Mouse (Mus musculus) heart, embryonic 11.5 days (tissue): ENCODE data around the gene Wdtc1. TPM values are rescaled to one million over a fixed set of nuclear protein-coding genes. Genes with fewer than 3 reads are reported as not detected.
A peak's percentile ranks its signal among the peaks of the same experiment; 100 is the strongest.

Experiments used
- ATAC-seq: fragments of 200-750 bp; cut with Nextera tagmentation; replicated peaks from 2 replicates; pipeline ENCODE4 v1.8.0; 2017; ENCODE audit warnings: moderate library complexity; ENCODE audit not compliant: insufficient number of reproducible peaks, low FRiP score, low TSS enrichment
- H3K27ac ChIP-seq: fragments of 300-500 bp; sonication (generic); 2 replicates; pipeline ENCODE4 v1.5.1; 2014; ENCODE audit warnings: mild to moderate bottlenecking, low read depth, low read length
- H3K27me3 ChIP-seq: fragments of 300-500 bp; sonication (generic); 2 replicates; pipeline ENCODE4 v1.6.1; 2014; ENCODE audit warnings: mild to moderate bottlenecking, low read length, mixed read lengths; ENCODE audit not compliant: control insufficient read depth, insufficient read depth
- H3K36me3 ChIP-seq: fragments of 300-500 bp; sonication (generic); 2 replicates; pipeline ENCODE4 v1.6.1; 2014; ENCODE audit warnings: mild to moderate bottlenecking, low read length, moderate library complexity, mixed read lengths; ENCODE audit not compliant: control insufficient read depth, insufficient read depth
- H3K4me1 ChIP-seq: fragments of 300-500 bp; sonication (generic); 2 replicates; pipeline ENCODE4 v1.6.1; 2014; ENCODE audit warnings: low read length; ENCODE audit not compliant: control insufficient read depth, insufficient read depth
- H3K4me2 ChIP-seq: fragments of 300-500 bp; sonication (generic); 2 replicates; pipeline ENCODE4 v1.6.1; 2014; ENCODE audit warnings: mild to moderate bottlenecking, moderate library complexity
- H3K4me3 ChIP-seq: fragments of 300-500 bp; sonication (generic); 2 replicates; pipeline ENCODE4 v1.5.1; 2014; ENCODE audit warnings: low read depth, low read length
- H3K9ac ChIP-seq: fragments of 300-500 bp; sonication (generic); 2 replicates; pipeline ENCODE4 v1.6.1; 2014; ENCODE audit warnings: mild to moderate bottlenecking, low read depth, low read length, moderate library complexity
- H3K9me3 ChIP-seq: fragments of 300-500 bp; sonication (generic); replicated peaks from 2 replicates; pipeline ENCODE4 v1.6.1; 2016; ENCODE audit warnings: low read length; ENCODE audit not compliant: control insufficient read depth
- WGBS: fragments of 180-500 bp; shearing (Covaris S2); extraction: QIAGEN DNeasy Blood & Tissue Kit; methylation state at CpG from one replicate; pipeline ENCODE4 v1.1.7; 2014; ENCODE audit not compliant: insufficient replicate concordance; 5-methylcytosine and 5-hydroxymethylcytosine counted together
- polyA plus RNA-seq: library from polyadenylated mRNA; unstranded; fragments of >200 nt; fragmentation: Nextera tagmentation; extraction: Ambion mirVana; gene quantifications from 2 replicates; pipeline ENCODE4 v1.2.1, GENCODE M21; 2014

The Wdtc1 gene
- polyA plus RNA-seq, 1 experiment from 2014 or later: 13.3 TPM

GRCm38 (mm10) chr4:133291255-133291654, 62.0 kb downstream of the Wdtc1 start:
- no peaks in the 10 kb centered on the region for H3K9me3 ChIP-seq
- peaks cover 8% of the 10 kb centered on the region; the same call in 1 of the 2 replicates for H3K36me3 ChIP-seq
- no peak overlapping the region for H3K9ac ChIP-seq
- H3K4me2 ChIP-seq: no peak overlapping the region
- H3K27me3 ChIP-seq: peaks cover 4% of the 10 kb centered on the region; the same call in 1 of the 2 replicates
- H3K4me3 ChIP-seq: no peak overlapping the region
- WGBS: 86% methylated on average over 1 of the region's 1 CpGs
- H3K4me1 ChIP-seq: peaks cover 22% of the 10 kb centered on the region
- H3K27ac ChIP-seq: no peak overlapping the region
- no peak for ATAC-seq

DNA sequence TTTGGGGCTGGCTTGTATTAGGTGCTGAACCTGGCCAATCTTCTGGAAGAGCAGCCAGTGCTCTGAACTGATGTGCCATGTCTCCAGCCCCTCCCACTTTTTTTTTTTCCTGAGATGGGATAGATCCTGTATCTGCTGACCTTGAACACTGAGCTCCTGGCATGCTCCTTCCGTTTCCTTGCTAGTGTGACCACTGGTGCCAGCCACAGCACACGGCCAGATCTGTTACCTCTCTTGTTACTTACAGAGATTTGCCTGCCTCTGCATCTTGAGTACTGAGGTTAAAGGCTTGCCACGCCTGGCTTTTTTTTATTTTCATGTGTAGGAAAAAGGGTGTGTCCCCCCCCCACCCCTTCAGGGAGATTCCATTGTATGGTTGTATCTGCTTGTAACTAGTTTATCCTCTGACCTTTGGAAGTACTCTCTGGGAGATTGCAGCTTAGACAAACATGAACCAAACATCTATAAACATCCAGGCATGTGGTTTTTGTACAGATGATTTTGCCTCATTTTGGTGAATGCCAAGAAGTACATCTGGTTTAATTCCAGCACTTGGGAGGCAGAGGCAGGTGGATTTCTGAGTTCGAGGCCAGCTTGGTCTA, 66.7 kb downstream of the Wdtc1 start:
- WGBS: 67% methylated on average over 4 of the region's 4 CpGs
- Histone ChIP-seq H3K36me3 (no peaks in the 10 kb centered on the region), H3K4me3 (no peak overlapping the region), H3K4me2 (peak overlapping the region; percentile 20; the same call in 1 of the 2 replicates), H3K27ac (no peak overlapping the region), H3K27me3 (no peaks in the 10 kb centered on the region), H3K9me3 (no peaks in the 10 kb centered on the region), H3K4me1 (peaks cover 20% of the 10 kb centered on the region), H3K9ac (no peak overlapping the region)
- ATAC-seq: no peak

GRCm38 (mm10) chr4:133285950-133286349, 67.3 kb downstream of the Wdtc1 start:
- H3K4me2 ChIP-seq: peak overlapping the region; percentile 20; the same call in 1 of the 2 replicates
- no peaks in the 10 kb centered on the region for H3K27me3 ChIP-seq
- 32% methylated on average over 5 of the region's 5 CpGs for WGBS
- peaks cover 26% of the 10 kb centered on the region for H3K4me1 ChIP-seq
- no peak overlapping the region for H3K4me3 ChIP-seq
- H3K9me3 ChIP-seq: no peaks in the 10 kb centered on the region
- no peaks in the 10 kb centered on the region for H3K36me3 ChIP-seq
- peak overlapping the region; percentile 31; the same call in 1 of the 2 replicates for H3K27ac ChIP-seq
- ATAC-seq: peak; percentile 75
- H3K9ac ChIP-seq: no peak overlapping the region

- WGBS: 58% methylated on average over 3 of the region's 3 CpGs
- H3K36me3 ChIP-seq: no peaks in the 10 kb centered on the region
- no peak overlapping the region for H3K4me3 ChIP-seq
- H3K4me2 ChIP-seq: peak overlapping the region; percentile 7; the same call in 1 of the 2 replicates
- peaks cover 27% of the 10 kb centered on the region for H3K4me1 ChIP-seq
- H3K27ac ChIP-seq: peak overlapping the region; percentile 65; the same call in 1 of the 2 replicates
- no peaks in the 10 kb centered on the region for H3K9me3 ChIP-seq
- no peak overlapping the region for H3K9ac ChIP-seq
- H3K27me3 ChIP-seq: no peaks in the 10 kb centered on the region
- peak; percentile 62; the same call in 1 of the 2 replicates for ATAC-seq
These were observed 68.0 kb downstream of the Wdtc1 start for GRCm38 (mm10) chr4:133285299-133285698.

- H3K4me1 ChIP-seq: peaks cover 31% of the 10 kb centered on the region
- ATAC-seq: no peak
- no peak overlapping the region for H3K4me3 ChIP-seq
- no peak overlapping the region for H3K9ac ChIP-seq
- H3K9me3 ChIP-seq: no peaks in the 10 kb centered on the region
- WGBS: 24% methylated on average over 4 of the region's 4 CpGs
- H3K36me3 ChIP-seq: no peaks in the 10 kb centered on the region
- H3K27ac ChIP-seq: peak overlapping the region; percentile 91
- no peaks in the 10 kb centered on the region for H3K27me3 ChIP-seq
- peak overlapping the region; percentile 47 for H3K4me2 ChIP-seq
These were observed 70.6 kb downstream of the Wdtc1 start for GRCm38 (mm10) chr4:133282656-133283055.

DNA sequence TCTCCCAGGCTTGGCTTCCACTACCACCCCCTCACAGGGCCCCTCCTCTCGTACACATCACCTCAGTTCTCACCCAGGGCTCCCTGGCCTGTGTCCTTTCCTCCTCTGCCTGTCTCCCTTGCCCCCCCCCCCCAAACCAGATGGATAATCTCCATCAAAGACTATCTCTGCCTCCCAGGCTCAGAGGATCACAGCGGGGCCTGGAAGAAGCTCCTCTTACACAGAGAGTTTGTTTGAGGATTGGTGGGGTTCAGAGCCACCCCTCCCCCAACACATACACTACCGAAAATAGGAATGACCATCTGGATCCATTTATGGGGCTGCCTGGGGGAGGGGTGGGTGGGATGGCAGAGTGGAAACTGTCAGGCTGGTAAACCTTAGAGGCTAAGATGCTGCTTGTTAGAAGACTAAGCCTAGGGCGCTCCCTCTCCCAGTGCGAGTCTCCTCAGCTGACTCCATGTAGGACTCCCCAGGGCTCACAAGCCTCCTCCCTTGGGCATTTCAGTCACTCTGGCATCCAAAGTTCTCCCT, 71.3 kb downstream of the Wdtc1 start:
- no peak; the same call in 1 of the 2 replicates for ATAC-seq
- peak overlapping the region; percentile 43 for H3K9ac ChIP-seq

DNA sequence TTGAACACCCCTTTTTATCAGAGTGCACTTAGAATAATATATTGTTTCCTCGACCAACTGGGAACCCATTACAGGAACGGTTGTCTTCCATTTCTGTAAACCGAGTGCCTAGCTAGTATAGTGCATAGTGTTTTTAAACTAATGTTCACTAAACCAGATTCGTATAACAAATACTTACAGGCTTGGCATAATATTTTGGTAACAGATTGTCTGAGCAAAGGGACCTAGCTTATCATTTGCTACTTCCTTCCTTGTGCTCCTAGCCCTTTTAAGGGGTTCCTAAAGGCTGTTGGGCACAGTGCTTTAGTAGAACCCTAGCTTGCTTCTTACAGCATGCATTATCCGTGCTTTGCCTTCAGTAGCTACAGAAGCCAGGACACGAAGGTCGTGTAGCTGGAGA, 71.8 kb downstream of the Wdtc1 start:
- no peak overlapping the region for H3K4me3 ChIP-seq
- no peaks in the 10 kb centered on the region for H3K9me3 ChIP-seq
- no peaks in the 10 kb centered on the region for H3K27me3 ChIP-seq
- H3K36me3 ChIP-seq: no peaks in the 10 kb centered on the region
- no peak for ATAC-seq
- H3K4me1 ChIP-seq: peaks cover 33% of the 10 kb centered on the region
- peak overlapping the region; percentile 34; the same call in 1 of the 2 replicates for H3K9ac ChIP-seq
- H3K27ac ChIP-seq: peak overlapping the region; percentile 91
- peak overlapping the region; percentile 47 for H3K4me2 ChIP-seq
- 16% methylated on average over 7 of the region's 7 CpGs for WGBS

More for the DNA sequence above, 71.3 kb downstream of the Wdtc1 start:
- no peaks in the 10 kb centered on the region for H3K27me3 ChIP-seq
- peak overlapping the region; percentile 91 for H3K27ac ChIP-seq
- H3K4me2 ChIP-seq: peak overlapping the region; percentile 47
- H3K4me3 ChIP-seq: no peak overlapping the region
- no peaks in the 10 kb centered on the region for H3K9me3 ChIP-seq
- no peaks in the 10 kb centered on the region for H3K36me3 ChIP-seq
- H3K4me1 ChIP-seq: peaks cover 31% of the 10 kb centered on the region
- WGBS: 11% methylated on average over 5 of the region's 5 CpGs

- WGBS: 74% methylated on average over 3 of the region's 3 CpGs
- Histone ChIP-seq H3K27me3 (no peaks in the 10 kb centered on the region), H3K9ac (peak overlapping the region; percentile 86; the same call in 1 of the 2 replicates), H3K36me3 (no peaks in the 10 kb centered on the region), H3K4me1 (peaks cover 28% of the 10 kb centered on the region), H3K27ac (peak overlapping the region; percentile 92; the same call in 1 of the 2 replicates), H3K4me3 (no peak overlapping the region), H3K4me2 (peak overlapping the region; percentile 77), H3K9me3 (no peaks in the 10 kb centered on the region)
- no peak for ATAC-seq
These were observed 74.8 kb downstream of the Wdtc1 start for GRCm38 (mm10) chr4:133278482-133278881.
